Mouse (Mus musculus): ENCODE data around the gene Clpb. TPM values are rescaled to one million over a fixed set of nuclear protein-coding genes. Genes with fewer than 3 reads are reported as not detected.

Gene Clpb
- polyA plus RNA-seq, 1 experiment: 9.7 TPM

DNA sequence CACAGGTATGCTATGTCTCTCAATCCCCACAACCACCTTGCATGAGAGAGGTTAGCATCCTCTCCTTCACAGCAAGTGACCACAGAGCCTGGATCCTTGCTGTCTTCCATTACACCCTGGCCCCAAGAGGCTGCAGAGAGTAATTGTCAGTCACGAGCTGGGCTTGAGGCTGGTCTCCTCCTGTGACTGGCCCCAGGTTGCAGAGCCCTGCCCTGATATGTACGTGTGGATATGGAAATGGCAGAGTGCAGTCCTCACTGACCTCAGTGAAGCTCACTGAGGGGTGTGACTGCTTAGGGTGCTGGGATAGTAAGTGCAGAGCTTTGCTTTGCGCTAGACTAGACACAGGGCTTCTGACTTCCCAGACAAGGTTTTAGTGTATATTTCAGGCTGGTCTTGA, 21.2 kb downstream of the Clpb start:
- H3K27ac ChIP-seq (ENCODE audit: insufficient read depth, low read depth, low read length): no peak overlapping the region
- no peak overlapping the region for H3K4me3 ChIP-seq (ENCODE audit: insufficient read depth, low read length)

GRCm38 (mm10) chr7:101687144-101687543, 23.7 kb downstream of the Clpb start:
- no peak overlapping the region for H3K27ac ChIP-seq (ENCODE audit: insufficient read depth, low read depth, low read length)
- TF ChIP-seq CTCF (IDR thresholded peaks at IDR 0.05; ENCODE audit: low read depth, low read length) (no peak), POLR2A (IDR thresholded peaks at IDR 0.05; ENCODE audit: borderline replicate concordance, low read depth, low read length) (no peak)
- H3K4me1 ChIP-seq (ENCODE audit: control insufficient read depth, insufficient read depth, low read length): 0 out of 2 replicates have a peak, but pooled peaks cover 2% of the 10 kb centered on the region
- no peak overlapping the region for H3K4me3 ChIP-seq (ENCODE audit: insufficient read depth, low read length)

More for the DNA sequence above, 21.2 kb downstream of the Clpb start:
- 0 out of 2 replicates have a peak, but pooled peaks cover 2% of the 10 kb centered on the region for H3K4me1 ChIP-seq (ENCODE audit: control insufficient read depth, insufficient read depth, low read length)
- TF ChIP-seq CTCF (IDR thresholded peaks at IDR 0.05; ENCODE audit: low read depth, low read length): no peak
- TF ChIP-seq POLR2A (IDR thresholded peaks at IDR 0.05; ENCODE audit: borderline replicate concordance, low read depth, low read length): no peak

- H3K4me3 ChIP-seq (ENCODE audit: insufficient read depth, low read length): no peak overlapping the region
- no peak overlapping the region for H3K27ac ChIP-seq (ENCODE audit: insufficient read depth, low read depth, low read length)
- TF ChIP-seq POLR2A (IDR thresholded peaks at IDR 0.05; ENCODE audit: borderline replicate concordance, low read depth, low read length) (no peak), CTCF (IDR thresholded peaks at IDR 0.05; ENCODE audit: low read depth, low read length) (no peak)
- H3K4me1 ChIP-seq (ENCODE audit: control insufficient read depth, insufficient read depth, low read length): no peaks in the 10 kb centered on the region
Observed at GRCm38 (mm10) chr7:101690471-101690870, 27.0 kb downstream of the Clpb start.

- Histone ChIP-seq H3K27ac (ENCODE audit: insufficient read depth, low read depth, low read length) (no peak overlapping the region), H3K4me1 (ENCODE audit: control insufficient read depth, insufficient read depth, low read length) (no peaks in the 10 kb centered on the region), H3K4me3 (ENCODE audit: insufficient read depth, low read length) (no peak overlapping the region)
- TF ChIP-seq CTCF (IDR thresholded peaks at IDR 0.05; ENCODE audit: low read depth, low read length) (no peak), POLR2A (IDR thresholded peaks at IDR 0.05; ENCODE audit: borderline replicate concordance, low read depth, low read length) (no peak)
Observed at GRCm38 (mm10) chr7:101691863-101692262, 28.4 kb downstream of the Clpb start.

DNA sequence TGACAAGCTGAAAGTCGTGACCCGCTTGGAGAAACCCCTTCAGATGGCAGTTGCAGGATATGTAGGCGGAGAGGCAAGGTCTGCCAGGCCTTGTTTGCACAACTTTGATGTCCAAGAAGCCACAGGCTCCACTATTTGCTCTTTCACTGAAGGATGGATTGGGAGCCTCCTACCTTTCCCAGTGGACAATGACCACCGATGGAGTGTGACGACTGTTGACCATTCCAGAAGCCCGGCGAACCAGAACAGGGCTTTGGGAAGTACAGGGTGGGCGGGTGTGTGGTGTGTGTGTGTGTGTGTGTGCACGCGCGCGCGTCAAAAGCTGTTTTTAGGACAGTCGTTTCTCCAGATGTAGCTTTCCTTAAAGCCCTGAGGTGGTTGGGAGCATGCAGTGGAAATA, 29.0 kb downstream of the Clpb start:
- no peaks in the 10 kb centered on the region for H3K4me1 ChIP-seq (ENCODE audit: control insufficient read depth, insufficient read depth, low read length)
- H3K27ac ChIP-seq (ENCODE audit: insufficient read depth, low read depth, low read length): no peak overlapping the region
- no peak for TF ChIP-seq CTCF (IDR thresholded peaks at IDR 0.05; ENCODE audit: low read depth, low read length)
- no peak overlapping the region for H3K4me3 ChIP-seq (ENCODE audit: insufficient read depth, low read length)

DNA sequence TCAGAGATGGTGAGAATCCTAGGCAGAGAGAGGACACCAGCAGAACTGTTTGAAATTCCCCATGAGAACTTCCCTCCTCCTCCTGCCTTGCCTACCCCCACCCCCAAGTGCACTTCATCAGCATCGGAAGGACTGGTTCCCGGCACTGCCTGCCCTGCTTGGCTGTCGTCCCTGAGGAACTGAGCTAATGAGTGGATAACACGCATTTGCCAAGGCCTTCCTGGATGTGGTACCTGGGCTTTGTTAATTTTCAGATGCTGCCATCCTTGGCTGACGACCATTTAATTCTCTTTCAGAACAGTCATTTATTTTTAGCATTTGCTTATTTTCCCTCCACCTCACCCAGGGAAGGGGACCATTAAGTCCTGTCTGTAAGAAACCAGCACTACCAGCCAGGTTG, 32.0 kb downstream of the Clpb start:
- Histone ChIP-seq H3K4me1 (ENCODE audit: control insufficient read depth, insufficient read depth, low read length) (no peaks in the 10 kb centered on the region), H3K27ac (ENCODE audit: insufficient read depth, low read depth, low read length) (no peak overlapping the region), H3K4me3 (ENCODE audit: insufficient read depth, low read length) (no peak overlapping the region)
- TF ChIP-seq POLR2A (IDR thresholded peaks at IDR 0.05; ENCODE audit: borderline replicate concordance, low read depth, low read length) (no peak), CTCF (IDR thresholded peaks at IDR 0.05; ENCODE audit: low read depth, low read length) (no peak)

DNA sequence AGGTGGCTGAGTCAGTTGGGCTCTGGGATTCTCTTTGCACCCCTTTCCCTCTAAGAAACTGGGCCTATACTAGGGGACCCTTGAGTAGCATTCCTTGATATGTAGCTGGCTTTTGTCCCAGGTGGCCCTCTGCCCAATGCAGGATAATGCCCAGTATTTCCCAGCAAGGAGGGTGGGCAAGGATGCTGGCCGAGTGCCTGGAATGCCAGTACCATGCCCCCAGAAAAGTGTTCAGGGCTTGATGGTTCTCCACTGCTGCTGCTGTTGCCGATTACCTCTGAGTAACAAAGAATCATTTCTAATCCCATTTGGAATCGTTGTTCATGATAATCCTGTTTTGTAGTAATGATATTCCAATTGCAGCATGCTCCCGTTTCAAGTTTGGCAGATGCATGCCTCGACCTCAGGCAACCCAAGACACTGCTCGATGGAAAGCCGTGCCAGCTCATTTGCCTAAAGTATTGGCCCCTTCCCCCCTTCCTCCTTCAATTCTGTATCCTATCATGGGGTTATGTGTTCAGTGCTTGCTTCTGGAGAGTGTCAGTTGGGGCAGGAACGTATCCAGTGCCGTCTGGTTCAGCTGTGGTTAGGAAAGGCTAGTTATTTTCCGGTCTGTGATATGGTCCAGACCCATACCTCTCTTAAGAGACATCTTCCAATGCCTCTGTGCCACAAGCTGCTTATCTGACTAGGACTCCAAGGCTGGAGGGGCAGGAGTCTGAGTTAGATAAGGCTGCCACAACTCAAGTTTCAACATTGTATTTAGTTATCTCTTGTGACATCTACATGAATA, 33.7 kb downstream of the Clpb start:
- Histone ChIP-seq H3K27ac (ENCODE audit: insufficient read depth, low read depth, low read length) (no peak overlapping the region), H3K4me1 (ENCODE audit: control insufficient read depth, insufficient read depth, low read length) (no peaks in the 10 kb centered on the region), H3K4me3 (ENCODE audit: insufficient read depth, low read length) (no peak overlapping the region)
- TF ChIP-seq CTCF (IDR thresholded peaks at IDR 0.05; ENCODE audit: low read depth, low read length): no peak
- no peak for TF ChIP-seq POLR2A (IDR thresholded peaks at IDR 0.05; ENCODE audit: borderline replicate concordance, low read depth, low read length)

- TF ChIP-seq CTCF (IDR thresholded peaks at IDR 0.05; ENCODE audit: low read depth, low read length): no peak
- TF ChIP-seq POLR2A (IDR thresholded peaks at IDR 0.05; ENCODE audit: borderline replicate concordance, low read depth, low read length): no peak
- no peak overlapping the region for H3K4me3 ChIP-seq (ENCODE audit: insufficient read depth, low read length)
- H3K4me1 ChIP-seq (ENCODE audit: control insufficient read depth, insufficient read depth, low read length): no peaks in the 10 kb centered on the region
- no peak overlapping the region for H3K27ac ChIP-seq (ENCODE audit: insufficient read depth, low read depth, low read length)
Observed at GRCm38 (mm10) chr7:101700296-101700695, 36.9 kb downstream of the Clpb start.

- Histone ChIP-seq H3K4me1 (ENCODE audit: control insufficient read depth, insufficient read depth, low read length) (no peaks in the 10 kb centered on the region), H3K27ac (ENCODE audit: insufficient read depth, low read depth, low read length) (no peak overlapping the region)
- TF ChIP-seq POLR2A (IDR thresholded peaks at IDR 0.05; ENCODE audit: borderline replicate concordance, low read depth, low read length): no peak
- no peak for TF ChIP-seq CTCF (IDR thresholded peaks at IDR 0.05; ENCODE audit: low read depth, low read length)
Observed at GRCm38 (mm10) chr7:101702706-101703105, 39.3 kb downstream of the Clpb start.

DNA sequence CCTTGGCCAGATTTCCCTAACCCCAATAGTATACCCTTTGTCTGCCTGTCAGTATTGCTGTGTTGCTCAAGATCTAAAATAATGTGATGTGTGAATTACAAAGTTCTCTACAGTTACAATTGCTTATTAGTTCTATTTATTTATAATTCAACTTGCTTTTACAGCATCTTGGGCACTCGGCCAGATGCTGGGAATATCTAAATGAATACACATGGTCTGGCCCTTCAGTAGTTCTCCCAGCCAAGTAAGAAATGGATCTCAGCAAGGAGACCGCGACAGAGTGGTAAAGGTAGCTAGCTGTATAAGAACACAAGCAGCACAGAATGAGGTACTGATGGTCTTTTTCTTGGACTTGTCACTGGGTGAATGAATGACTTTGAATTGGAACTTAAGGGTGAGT, 46.2 kb downstream of the Clpb start:
- no peak for TF ChIP-seq CTCF (IDR thresholded peaks at IDR 0.05; ENCODE audit: low read depth, low read length)
- no peak for TF ChIP-seq POLR2A (IDR thresholded peaks at IDR 0.05; ENCODE audit: borderline replicate concordance, low read depth, low read length)

More at GRCm38 (mm10) chr7:101702706-101703105, 39.3 kb downstream of the Clpb start:
- no peak overlapping the region for H3K4me3 ChIP-seq (ENCODE audit: insufficient read depth, low read length)

More for the DNA sequence above, 46.2 kb downstream of the Clpb start:
- H3K27ac ChIP-seq (ENCODE audit: insufficient read depth, low read depth, low read length): no peak overlapping the region
- H3K4me1 ChIP-seq (ENCODE audit: control insufficient read depth, insufficient read depth, low read length): no peaks in the 10 kb centered on the region
- no peak overlapping the region for H3K4me3 ChIP-seq (ENCODE audit: insufficient read depth, low read length)

All from bone marrow macrophage, adult 2 months (primary cell).